Mouse (Mus musculus) forebrain, embryonic 12.5 days (tissue): Measurements from ENCODE around the gene Ppfia3. TPM values are rescaled to one million over a fixed set of nuclear protein-coding genes. Genes with fewer than 3 reads are reported as not detected.
A peak's percentile ranks its signal among the peaks of the same experiment; 100 is the strongest.

ENCODE experiments used
- ATAC-seq: fragments of 200-750 bp; cut with Nextera tagmentation; 2 replicates; pipeline ENCODE4 v1.8.0; 2017; ENCODE audit warnings: moderate TSS enrichment; ENCODE audit not compliant: low FRiP score
- H3K27ac ChIP-seq: fragments of 300-500 bp; sonication (generic); 2 replicates; pipeline ENCODE4 v1.5.1; 2016; ENCODE audit warnings: mild to moderate bottlenecking
- H3K27me3 ChIP-seq: fragments of 300-500 bp; sonication (generic); 2 replicates; pipeline ENCODE4 v1.6.1; 2016; ENCODE audit warnings: mild to moderate bottlenecking
- H3K36me3 ChIP-seq: fragments of 300-500 bp; sonication (generic); replicated peaks from 2 replicates; pipeline ENCODE4 v1.6.1; 2016; ENCODE audit warnings: mild to moderate bottlenecking
- H3K4me1 ChIP-seq: fragments of 300-500 bp; sonication (generic); 2 replicates; pipeline ENCODE4 v1.6.1; 2016
- H3K4me2 ChIP-seq: fragments of 300-500 bp; sonication (generic); 2 replicates; pipeline ENCODE4 v1.6.1; 2016; ENCODE audit warnings: mild to moderate bottlenecking, moderate library complexity
- H3K4me3 ChIP-seq: fragments of 300-500 bp; sonication (generic); replicated peaks from 2 replicates; pipeline ENCODE4 v1.5.1; 2016; ENCODE audit warnings: mild to moderate bottlenecking
- H3K9ac ChIP-seq: fragments of 300-500 bp; sonication (generic); 2 replicates; pipeline ENCODE4 v1.6.1; 2016; ENCODE audit warnings: mild to moderate bottlenecking
- H3K9me3 ChIP-seq: fragments of 300-500 bp; sonication (generic); 2 replicates; pipeline ENCODE4 v1.6.1; 2016
- WGBS: fragments of 180-500 bp; shearing (Covaris S2); methylation state at CpG from one replicate; pipeline ENCODE4 v1.1.7; 2016; 5-methylcytosine and 5-hydroxymethylcytosine counted together
- polyA plus RNA-seq: library from polyadenylated mRNA; unstranded; fragments of >200 nt; fragmentation: Nextera tagmentation; extraction: Ambion mirVana; gene quantifications from 2 replicates; pipeline ENCODE4 v1.2.1, GENCODE M21; 2016

Gene Ppfia3
- polyA plus RNA-seq, 1 experiment from 2014 or later: 12.6 TPM

DNA sequence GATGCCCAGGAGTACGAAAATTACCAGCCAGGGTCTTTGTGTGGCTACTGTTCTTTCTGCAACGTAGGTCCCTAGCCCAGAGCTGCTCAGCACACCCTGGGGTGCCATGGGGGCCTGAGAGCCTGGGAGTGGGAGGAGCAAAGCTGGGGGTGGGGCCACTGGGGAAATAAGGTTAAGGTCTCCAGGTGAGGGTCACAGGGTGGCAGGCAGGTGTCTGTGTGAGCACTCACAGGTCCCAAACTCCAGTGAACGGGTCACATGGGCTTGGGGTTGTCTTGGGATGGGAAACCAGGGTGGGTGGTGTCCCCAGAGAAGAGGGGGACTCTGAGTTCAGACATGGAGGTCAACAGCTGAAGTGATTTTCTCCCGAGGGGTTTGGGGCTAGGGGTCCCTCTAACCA is 29.4 kb downstream of the Ppfia3 start:
- no peaks in the 10 kb centered on the region for H3K9me3 ChIP-seq
- no peak overlapping the region for H3K4me2 ChIP-seq
- H3K27ac ChIP-seq: no peak overlapping the region
- peaks cover 65% of the 10 kb centered on the region for H3K4me1 ChIP-seq
- H3K9ac ChIP-seq: no peak overlapping the region
- H3K4me3 ChIP-seq: no peak overlapping the region
- WGBS: 14% methylated on average over 4 of the region's 4 CpGs
- H3K36me3 ChIP-seq: no peaks in the 10 kb centered on the region
- no peak for ATAC-seq
- H3K27me3 ChIP-seq: peaks cover 52% of the 10 kb centered on the region

- H3K4me1 ChIP-seq: peaks cover 62% of the 10 kb centered on the region
- no peak for ATAC-seq
- no peaks in the 10 kb centered on the region for H3K9me3 ChIP-seq
- H3K36me3 ChIP-seq: no peaks in the 10 kb centered on the region
- no peak overlapping the region for H3K9ac ChIP-seq
- no peak overlapping the region for H3K4me3 ChIP-seq
- H3K4me2 ChIP-seq: no peak overlapping the region
- peaks cover 49% of the 10 kb centered on the region for H3K27me3 ChIP-seq
- H3K27ac ChIP-seq: no peak overlapping the region
- 83% methylated on average over 4 of the region's 4 CpGs for WGBS
These were observed 30.5 kb downstream of the Ppfia3 start for GRCm38 (mm10) chr7:45336319-45336718.

GRCm38 (mm10) chr7:45335056-45335455 is 31.8 kb downstream of the Ppfia3 start, which contains the start of gene Hrc:
TSS of gene Hrc (plus strand) at chr7:45335290.
- no peaks in the 10 kb centered on the region for H3K36me3 ChIP-seq
- H3K9ac ChIP-seq: 0 out of 2 replicates have a peak within 1 kb of the TSS, but pooled peaks have one; percentile 73
- H3K4me3 ChIP-seq: no peak within 1 kb of the TSS
- peaks cover 40% of the 10 kb centered on the region for H3K27me3 ChIP-seq
- WGBS: 37% methylated on average over 5 of the region's 5 CpGs
- peaks cover 50% of the 10 kb centered on the region for H3K4me1 ChIP-seq
- no peak within 1 kb of the TSS for H3K27ac ChIP-seq
- ATAC-seq: no peak
- peak within 1 kb of the TSS; percentile 94 for H3K4me2 ChIP-seq
- H3K9me3 ChIP-seq: no peaks in the 10 kb centered on the region

- Histone ChIP-seq H3K9ac (0 out of 2 replicates have a peak overlapping the region, but pooled peaks have one; percentile 27), H3K27ac (no peak overlapping the region), H3K36me3 (no peaks in the 10 kb centered on the region), H3K9me3 (no peaks in the 10 kb centered on the region), H3K4me3 (no peak overlapping the region), H3K27me3 (peaks cover 40% of the 10 kb centered on the region), H3K4me2 (no peak overlapping the region), H3K4me1 (peaks cover 45% of the 10 kb centered on the region)
- ATAC-seq: no peak
- WGBS: 33% methylated on average over 3 of the region's 3 CpGs
These were observed 32.2 kb downstream of the Ppfia3 start for GRCm38 (mm10) chr7:45334605-45335004.

DNA sequence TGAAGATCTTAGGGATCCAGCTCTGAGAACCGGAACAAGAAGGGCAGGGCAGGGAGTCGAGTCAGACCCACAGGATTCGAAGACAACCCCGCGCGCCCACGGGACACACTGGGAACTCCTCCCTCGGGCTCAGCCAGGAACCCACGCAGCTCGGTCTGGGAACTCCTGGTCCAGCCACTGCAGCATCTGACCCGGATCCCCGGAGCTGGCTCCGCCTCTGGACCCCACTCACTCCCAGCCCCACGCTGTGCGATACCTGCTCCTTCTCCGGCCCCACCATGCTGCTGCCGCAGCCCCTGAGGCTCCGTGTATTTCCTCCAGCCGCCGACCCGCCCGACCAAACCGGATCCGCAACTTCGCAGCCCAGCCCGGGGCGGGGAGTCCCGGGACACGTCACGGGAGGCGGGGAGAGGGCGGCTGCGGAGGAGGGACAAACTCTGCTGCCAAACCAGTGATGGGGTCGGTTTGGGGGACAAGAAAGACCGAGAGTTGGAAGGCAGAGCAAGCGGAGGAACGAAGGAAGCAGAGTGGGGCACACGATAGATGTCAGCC is 33.3 kb downstream of the Ppfia3 start, which contains the start of gene Trpm4:
TSS of gene Trpm4 (minus strand) at position 350 of the 552 bp plus-strand sequence.
- ATAC-seq: peak; percentile 54; the same call in 1 of the 2 replicates
- WGBS: 1% methylated on average over 38 of the region's 38 CpGs
- peak within 1 kb of the TSS; percentile 94 for H3K4me2 ChIP-seq
- peaks cover 40% of the 10 kb centered on the region for H3K27me3 ChIP-seq
- H3K9ac ChIP-seq: peak within 1 kb of the TSS; percentile 73
- peak within 1 kb of the TSS; percentile 61 for H3K4me3 ChIP-seq
- no peak within 1 kb of the TSS for H3K27ac ChIP-seq
- no peaks in the 10 kb centered on the region for H3K36me3 ChIP-seq
- no peaks in the 10 kb centered on the region for H3K9me3 ChIP-seq
- peaks cover 35% of the 10 kb centered on the region for H3K4me1 ChIP-seq

DNA sequence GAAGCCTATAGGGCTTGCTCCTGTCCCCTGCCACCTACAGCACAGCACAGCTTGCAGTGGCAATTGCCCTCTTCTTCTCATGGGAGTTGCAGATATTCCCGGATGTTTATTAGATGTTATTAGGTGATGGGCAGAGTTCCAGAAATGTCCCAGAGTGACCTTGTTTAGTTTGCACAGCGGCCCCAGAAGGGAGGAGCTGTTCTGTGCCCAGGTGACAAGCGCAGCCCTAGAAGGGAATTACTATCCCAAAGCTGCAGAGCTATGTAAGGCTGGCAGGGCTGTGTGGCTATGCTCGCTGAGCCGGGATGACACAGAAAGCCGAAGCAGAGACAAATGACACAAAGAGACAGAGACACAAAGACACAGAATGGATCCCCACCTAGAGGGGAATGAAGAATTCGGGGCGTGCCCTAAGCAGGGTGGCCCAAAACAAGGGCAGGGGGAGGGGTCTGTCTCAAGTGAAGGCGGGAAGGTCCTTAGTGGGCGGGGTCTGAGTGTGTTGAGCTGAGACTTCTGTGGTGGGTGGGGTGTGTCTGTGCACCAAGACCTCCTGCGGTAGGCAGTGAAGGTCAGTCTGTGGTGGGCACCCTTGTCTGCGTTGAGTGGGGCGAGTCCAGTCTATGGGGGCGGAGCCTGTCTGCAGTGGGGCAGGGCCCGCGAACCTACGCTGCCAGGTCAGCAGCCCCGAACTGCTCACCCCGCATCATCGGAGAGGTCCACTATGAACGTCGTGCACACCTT is 34.0 kb downstream of the Ppfia3 start:
- Histone ChIP-seq H3K4me3 (peak overlapping the region; percentile 61), H3K4me1 (peaks cover 29% of the 10 kb centered on the region), H3K27me3 (peaks cover 36% of the 10 kb centered on the region), H3K9me3 (no peaks in the 10 kb centered on the region), H3K36me3 (no peaks in the 10 kb centered on the region), H3K9ac (peak overlapping the region; percentile 73), H3K4me2 (peak overlapping the region; percentile 94), H3K27ac (no peak overlapping the region)
- ATAC-seq: peak; percentile 66; the same call in 1 of the 2 replicates
- WGBS: 4% methylated on average over 22 of the region's 22 CpGs

GRCm38 (mm10) chr7:45331502-45331901 is 35.3 kb downstream of the Ppfia3 start:
- H3K4me1 ChIP-seq: peaks cover 27% of the 10 kb centered on the region
- no peaks in the 10 kb centered on the region for H3K9me3 ChIP-seq
- no peaks in the 10 kb centered on the region for H3K36me3 ChIP-seq
- no peak overlapping the region for H3K4me3 ChIP-seq
- H3K4me2 ChIP-seq: no peak overlapping the region
- H3K9ac ChIP-seq: no peak overlapping the region
- 80% methylated on average over 6 of the region's 6 CpGs for WGBS
- ATAC-seq: no peak
- peaks cover 22% of the 10 kb centered on the region for H3K27me3 ChIP-seq
- no peak overlapping the region for H3K27ac ChIP-seq

DNA sequence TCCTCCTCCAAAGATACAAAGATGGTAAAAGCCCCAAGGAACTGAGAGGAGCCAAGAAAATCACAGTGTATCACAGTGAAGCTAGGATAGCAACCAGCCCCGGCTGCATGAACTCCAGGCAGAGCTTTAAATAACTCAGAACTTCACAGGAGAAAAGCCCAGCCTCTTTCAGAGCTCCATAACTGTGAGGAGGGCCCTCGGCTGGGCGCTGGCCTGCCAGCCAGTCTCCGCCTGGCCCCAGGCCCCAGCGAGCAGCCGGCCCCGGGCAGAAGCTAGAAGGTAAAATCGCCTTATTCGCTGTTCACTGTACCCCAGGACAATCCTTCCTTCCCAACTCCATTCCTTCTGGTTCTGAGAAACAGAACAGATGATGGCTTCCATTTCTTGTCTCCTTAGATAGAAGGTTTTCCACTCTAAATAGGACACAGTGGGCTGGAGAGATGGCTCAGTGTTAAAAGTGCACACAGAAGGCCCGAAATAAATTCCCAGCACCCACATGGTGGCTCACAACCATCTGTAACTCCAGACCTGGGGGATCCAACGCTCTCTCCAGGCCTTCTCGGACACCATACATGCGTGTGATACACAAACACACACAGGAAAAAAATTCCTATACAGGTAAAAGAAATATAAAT is 37.9 kb downstream of the Ppfia3 start:
- Histone ChIP-seq H3K9ac (no peak overlapping the region), H3K36me3 (no peaks in the 10 kb centered on the region), H3K4me1 (peaks cover 16% of the 10 kb centered on the region), H3K4me2 (no peak overlapping the region), H3K4me3 (no peak overlapping the region), H3K27ac (no peak overlapping the region), H3K27me3 (0 out of 2 replicates have a peak, but pooled peaks cover 6% of the 10 kb centered on the region), H3K9me3 (no peaks in the 10 kb centered on the region)
- no peak for ATAC-seq
- 84% methylated on average over 13 of the region's 13 CpGs for WGBS

DNA sequence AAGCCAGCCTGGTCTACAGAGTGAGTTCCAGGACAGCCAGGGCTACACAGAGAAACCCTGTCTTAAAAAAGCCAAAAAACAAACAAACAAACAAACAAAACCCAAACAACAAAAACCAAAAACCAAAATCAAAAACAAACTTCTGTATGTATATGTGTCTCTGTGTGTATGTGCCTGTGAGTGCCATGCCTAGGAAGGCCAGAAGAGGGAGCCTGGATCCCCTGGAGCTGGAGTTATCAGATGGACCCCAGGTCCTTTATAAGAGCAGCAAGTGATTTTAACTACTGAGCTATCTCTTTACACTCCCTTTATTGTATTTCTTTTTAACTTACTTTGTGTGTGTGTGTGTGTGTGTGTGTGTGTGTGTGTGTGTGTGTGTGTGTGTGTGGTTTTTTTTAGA is 41.0 kb downstream of the Ppfia3 start:
- Histone ChIP-seq H3K4me3 (no peak overlapping the region), H3K4me1 (no peaks in the 10 kb centered on the region), H3K4me2 (no peak overlapping the region), H3K27me3 (no peaks in the 10 kb centered on the region), H3K27ac (no peak overlapping the region), H3K9me3 (no peaks in the 10 kb centered on the region), H3K36me3 (no peaks in the 10 kb centered on the region), H3K9ac (no peak overlapping the region)
- ATAC-seq: no peak

GRCm38 (mm10) chr7:45323069-45323468 is 43.8 kb downstream of the Ppfia3 start:
- H3K27me3 ChIP-seq: no peaks in the 10 kb centered on the region
- H3K4me1 ChIP-seq: no peaks in the 10 kb centered on the region
- no peak overlapping the region for H3K27ac ChIP-seq
- no peak for ATAC-seq
- no peaks in the 10 kb centered on the region for H3K9me3 ChIP-seq
- WGBS: 91% methylated on average over 5 of the region's 5 CpGs
- H3K36me3 ChIP-seq: no peaks in the 10 kb centered on the region
- no peak overlapping the region for H3K4me2 ChIP-seq
- H3K9ac ChIP-seq: no peak overlapping the region
- H3K4me3 ChIP-seq: no peak overlapping the region

DNA sequence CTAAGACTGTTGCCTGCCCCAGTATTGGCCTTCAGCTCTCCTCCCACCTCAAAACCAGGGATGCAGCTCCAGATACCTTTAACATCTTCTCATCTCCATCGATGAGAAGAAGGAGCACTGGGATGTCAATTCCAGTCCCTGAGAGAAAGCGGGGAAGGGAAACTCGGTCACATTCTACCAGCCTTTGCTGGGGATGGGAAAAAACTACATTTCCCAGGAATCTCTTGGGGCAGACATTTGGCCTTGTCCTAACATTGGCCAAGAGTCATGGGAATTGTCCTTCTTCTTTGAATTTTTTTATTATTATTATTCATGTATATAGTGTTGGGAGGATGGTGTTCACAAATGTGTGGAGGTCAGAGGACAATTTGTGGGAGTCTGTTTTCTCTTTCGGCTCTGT is 44.6 kb downstream of the Ppfia3 start:
- WGBS: 88% methylated on average over 4 of the region's 4 CpGs
- Histone ChIP-seq H3K4me2 (no peak overlapping the region), H3K36me3 (no peaks in the 10 kb centered on the region), H3K4me3 (no peak overlapping the region), H3K9ac (no peak overlapping the region), H3K9me3 (no peaks in the 10 kb centered on the region), H3K27ac (no peak overlapping the region), H3K4me1 (no peaks in the 10 kb centered on the region), H3K27me3 (no peaks in the 10 kb centered on the region)
- ATAC-seq: no peak

GRCm38 (mm10) chr7:45316536-45316935 is 50.3 kb downstream of the Ppfia3 start:
- Histone ChIP-seq H3K4me3 (no peak overlapping the region), H3K36me3 (no peaks in the 10 kb centered on the region), H3K4me2 (no peak overlapping the region), H3K9me3 (no peaks in the 10 kb centered on the region), H3K4me1 (peaks cover 13% of the 10 kb centered on the region; the same call in 1 of the 2 replicates), H3K27ac (no peak overlapping the region), H3K27me3 (no peaks in the 10 kb centered on the region), H3K9ac (no peak overlapping the region)
- WGBS: 94% methylated on average over 14 of the region's 14 CpGs
- no peak for ATAC-seq
